Mouse (Mus musculus): Measurements from ENCODE around the gene Ttc27. TPM values are rescaled to one million over a fixed set of nuclear protein-coding genes. Genes with fewer than 3 reads are reported as not detected.

Gene Ttc27
- polyA plus RNA-seq, 1 experiment from 2014 or later = 19.8 TPM

DNA sequence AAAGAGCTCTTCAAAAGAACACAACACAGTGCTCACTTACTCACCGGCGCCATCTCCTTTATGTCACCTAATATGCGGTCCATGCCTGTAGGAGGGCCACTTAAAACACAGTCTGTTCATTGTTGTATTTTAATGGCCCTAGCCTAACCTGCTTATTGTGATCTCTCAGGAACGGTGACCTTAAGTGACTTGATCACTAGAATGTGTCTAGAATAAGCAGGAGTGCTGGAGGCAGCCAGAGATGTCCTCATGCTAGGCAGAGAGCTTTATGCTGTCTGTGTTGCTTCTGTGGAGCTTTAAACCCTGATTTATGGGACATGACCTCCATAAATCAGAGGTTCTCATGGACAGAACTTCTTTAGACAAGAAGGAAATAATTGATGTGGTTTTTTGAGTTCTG, 62.6 kb downstream of the Ttc27 start:
- Histone ChIP-seq H3K4me2 (ENCODE audit: low read depth, low read length) (no peak overlapping the region), H3K4me3 (ENCODE audit: low read length) (no peak overlapping the region), H3K4me1 (ENCODE audit: control insufficient read depth, insufficient read depth, low read length) (no peaks in the 10 kb centered on the region), H3K9ac (ENCODE audit: low read depth, low read length) (no peak overlapping the region), H3K27me3 (replicated peaks; ENCODE audit: control insufficient read depth, insufficient read depth, low read length) (no peaks in the 10 kb centered on the region), H3K9me3 (ENCODE audit: control insufficient read depth, low read length) (no peaks in the 10 kb centered on the region), H3K36me3 (ENCODE audit: control insufficient read depth, insufficient read depth, low read length) (no peaks in the 10 kb centered on the region), H3K27ac (ENCODE audit: low read length) (no peak overlapping the region)
- ATAC-seq = no peak
- 76% methylated on average over 4 of the region's 4 CpGs for WGBS

DNA sequence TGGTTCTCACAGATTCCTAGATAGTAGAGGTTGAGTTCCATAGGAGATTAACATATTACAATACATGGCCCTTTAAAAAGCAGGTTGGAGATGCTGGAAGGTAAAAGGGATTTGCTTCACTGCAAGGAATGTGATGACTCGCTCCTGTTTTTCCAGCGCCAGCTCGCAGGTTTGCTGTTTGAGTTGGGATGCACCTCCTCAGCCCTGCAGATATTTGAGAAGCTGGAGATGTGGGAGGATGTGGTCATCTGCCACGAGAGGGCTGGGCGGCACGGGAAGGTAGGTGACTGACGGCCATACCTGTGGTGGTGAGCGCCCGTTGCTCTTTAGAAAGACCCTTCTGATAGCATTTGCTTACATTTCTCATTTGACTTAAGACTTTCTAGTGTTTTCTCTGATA, 63.1 kb downstream of the Ttc27 start:
- H3K4me2 ChIP-seq (ENCODE audit: low read depth, low read length) = no peak overlapping the region
- no peaks in the 10 kb centered on the region for H3K27me3 ChIP-seq (replicated peaks; ENCODE audit: control insufficient read depth, insufficient read depth, low read length)
- no peak for ATAC-seq
- H3K36me3 ChIP-seq (ENCODE audit: control insufficient read depth, insufficient read depth, low read length) = no peaks in the 10 kb centered on the region
- no peak overlapping the region for H3K27ac ChIP-seq (ENCODE audit: low read length)
- H3K9me3 ChIP-seq (ENCODE audit: control insufficient read depth, low read length) = no peaks in the 10 kb centered on the region
- no peak overlapping the region for H3K9ac ChIP-seq (ENCODE audit: low read depth, low read length)
- H3K4me1 ChIP-seq (ENCODE audit: control insufficient read depth, insufficient read depth, low read length) = no peaks in the 10 kb centered on the region
- no peak overlapping the region for H3K4me3 ChIP-seq (ENCODE audit: low read length)
- 81% methylated on average over 9 of the region's 9 CpGs for WGBS

DNA sequence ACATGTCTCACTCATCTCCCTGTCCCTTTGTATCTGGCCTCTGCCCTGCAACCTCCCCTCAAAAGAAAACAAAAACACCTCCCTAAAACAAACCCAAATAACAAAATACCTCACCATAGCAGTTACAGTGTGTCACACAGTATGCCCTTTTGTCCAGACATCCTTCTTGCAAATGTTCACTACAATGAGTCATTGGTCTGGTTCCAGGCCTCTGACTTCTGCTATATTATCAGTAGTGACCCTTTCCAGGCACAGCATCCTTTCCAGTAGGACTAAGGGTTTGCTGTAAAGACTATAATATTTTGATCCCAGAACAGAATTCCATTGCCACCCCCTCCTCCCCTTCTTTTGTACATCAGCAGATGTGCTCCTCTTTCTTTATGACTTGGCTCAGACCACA, 64.4 kb downstream of the Ttc27 start:
- ATAC-seq = no peak
- no peak overlapping the region for H3K4me3 ChIP-seq (ENCODE audit: low read length)
- H3K4me2 ChIP-seq (ENCODE audit: low read depth, low read length) = no peak overlapping the region

DNA sequence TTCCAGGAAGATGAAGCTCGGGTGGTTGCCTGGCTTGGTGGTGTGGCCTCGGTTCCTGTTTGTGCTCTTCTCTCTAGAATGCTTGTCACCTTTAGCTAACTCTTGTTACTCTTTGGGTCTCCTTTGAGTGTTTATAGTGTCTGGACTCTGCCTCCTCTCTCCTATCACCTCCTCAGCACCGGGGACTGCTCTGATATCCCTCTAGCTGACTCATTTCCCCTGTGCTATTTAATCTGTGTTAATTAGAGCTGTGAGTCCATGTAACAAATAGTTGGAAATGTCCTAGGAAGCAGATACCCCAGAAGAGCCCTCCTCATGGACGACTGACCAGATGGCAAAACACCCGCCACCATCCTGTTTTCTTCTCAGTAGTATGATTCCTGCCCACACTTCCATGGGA, 68.1 kb downstream of the Ttc27 start:
- Histone ChIP-seq H3K27me3 (replicated peaks; ENCODE audit: control insufficient read depth, insufficient read depth, low read length) (no peaks in the 10 kb centered on the region), H3K4me1 (ENCODE audit: control insufficient read depth, insufficient read depth, low read length) (no peaks in the 10 kb centered on the region), H3K27ac (ENCODE audit: low read length) (no peak overlapping the region), H3K9ac (ENCODE audit: low read depth, low read length) (no peak overlapping the region), H3K4me3 (ENCODE audit: low read length) (no peak overlapping the region), H3K36me3 (ENCODE audit: control insufficient read depth, insufficient read depth, low read length) (no peaks in the 10 kb centered on the region), H3K9me3 (ENCODE audit: control insufficient read depth, low read length) (no peaks in the 10 kb centered on the region), H3K4me2 (ENCODE audit: low read depth, low read length) (no peak overlapping the region)
- 61% methylated on average over 5 of the region's 5 CpGs for WGBS
- no peak for ATAC-seq

More for the DNA sequence above, 64.4 kb downstream of the Ttc27 start:
- H3K27ac ChIP-seq (ENCODE audit: low read length) = no peak overlapping the region
- no peaks in the 10 kb centered on the region for H3K36me3 ChIP-seq (ENCODE audit: control insufficient read depth, insufficient read depth, low read length)
- H3K9ac ChIP-seq (ENCODE audit: low read depth, low read length) = no peak overlapping the region
- H3K27me3 ChIP-seq (replicated peaks; ENCODE audit: control insufficient read depth, insufficient read depth, low read length) = no peaks in the 10 kb centered on the region
- H3K9me3 ChIP-seq (ENCODE audit: control insufficient read depth, low read length) = no peaks in the 10 kb centered on the region
- H3K4me1 ChIP-seq (ENCODE audit: control insufficient read depth, insufficient read depth, low read length) = no peaks in the 10 kb centered on the region

DNA sequence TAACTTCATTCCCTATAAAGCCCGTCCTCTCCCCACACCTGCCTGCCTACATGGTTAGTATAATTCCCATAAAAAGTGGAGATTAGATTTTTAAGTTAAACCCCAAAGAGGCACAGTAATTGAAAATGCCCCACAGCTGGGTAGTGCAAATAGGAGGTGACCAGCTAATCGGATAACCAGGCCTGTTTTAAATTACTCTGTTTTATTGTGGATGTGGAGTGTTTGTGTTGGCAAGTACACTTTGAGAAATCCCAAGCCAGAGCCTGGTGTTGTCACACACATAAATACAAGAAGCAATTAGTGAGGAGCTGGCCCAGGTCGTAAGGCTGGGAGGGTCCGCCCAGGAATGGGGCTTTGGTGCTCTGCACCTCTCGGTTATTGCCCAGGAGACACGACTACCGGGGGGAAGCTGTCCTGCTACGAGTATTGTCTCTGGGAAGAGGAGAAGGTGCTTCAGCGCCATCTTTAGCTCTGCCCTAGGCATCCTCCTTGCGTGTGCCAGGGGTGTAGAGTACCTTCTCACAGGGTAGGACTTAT, 68.7 kb downstream of the Ttc27 start:
- Histone ChIP-seq H3K4me3 (ENCODE audit: low read length) (no peak overlapping the region), H3K9ac (ENCODE audit: low read depth, low read length) (no peak overlapping the region), H3K4me2 (ENCODE audit: low read depth, low read length) (no peak overlapping the region), H3K9me3 (ENCODE audit: control insufficient read depth, low read length) (no peaks in the 10 kb centered on the region), H3K36me3 (ENCODE audit: control insufficient read depth, insufficient read depth, low read length) (no peaks in the 10 kb centered on the region), H3K27ac (ENCODE audit: low read length) (no peak overlapping the region), H3K27me3 (replicated peaks; ENCODE audit: control insufficient read depth, insufficient read depth, low read length) (no peaks in the 10 kb centered on the region), H3K4me1 (ENCODE audit: control insufficient read depth, insufficient read depth, low read length) (no peaks in the 10 kb centered on the region)
- no peak for ATAC-seq
- 71% methylated on average over 10 of the region's 10 CpGs for WGBS

DNA sequence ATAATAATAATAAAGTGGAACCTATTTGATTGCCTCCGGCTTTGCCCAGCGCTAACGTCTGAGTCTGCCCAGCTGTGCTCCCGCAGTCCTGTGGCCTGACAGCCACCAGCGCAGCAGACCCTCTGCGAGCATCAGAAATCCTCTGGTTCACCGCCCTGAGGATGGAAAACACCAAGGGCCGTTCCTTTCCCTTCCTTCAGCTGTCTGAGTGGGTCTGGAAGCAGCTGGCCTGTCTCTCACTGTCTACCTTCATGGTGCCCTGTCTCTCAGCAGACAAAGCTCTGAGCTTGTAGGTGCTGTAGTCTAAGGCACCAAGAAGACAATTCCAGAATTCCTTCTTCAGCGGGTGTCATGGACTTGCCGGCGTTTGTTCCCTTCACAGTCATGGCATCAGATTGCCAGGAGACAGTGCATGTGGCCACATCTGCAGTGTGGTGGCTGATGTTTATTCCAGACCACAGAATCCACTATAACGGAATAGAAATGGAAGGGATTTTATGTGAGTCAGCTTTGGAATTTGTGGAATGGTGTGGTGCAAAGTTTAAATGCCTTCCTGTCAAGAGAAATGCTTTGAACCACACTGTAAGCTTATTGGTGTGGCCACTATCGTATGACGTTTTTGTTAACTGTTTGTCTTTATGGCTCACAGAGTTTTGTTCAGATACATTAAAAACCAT, 78.6 kb downstream of the Ttc27 start:
- 76% methylated on average over 14 of the region's 14 CpGs for WGBS
- Histone ChIP-seq H3K4me3 (ENCODE audit: low read length) (no peak overlapping the region), H3K9ac (ENCODE audit: low read depth, low read length) (no peak overlapping the region), H3K36me3 (ENCODE audit: control insufficient read depth, insufficient read depth, low read length) (no peaks in the 10 kb centered on the region), H3K4me2 (ENCODE audit: low read depth, low read length) (no peak overlapping the region), H3K9me3 (ENCODE audit: control insufficient read depth, low read length) (no peaks in the 10 kb centered on the region), H3K4me1 (ENCODE audit: control insufficient read depth, insufficient read depth, low read length) (0 out of 2 replicates have a peak, but pooled peaks cover 2% of the 10 kb centered on the region), H3K27ac (ENCODE audit: low read length) (no peak overlapping the region), H3K27me3 (replicated peaks; ENCODE audit: control insufficient read depth, insufficient read depth, low read length) (no peaks in the 10 kb centered on the region)
- no peak for ATAC-seq

DNA sequence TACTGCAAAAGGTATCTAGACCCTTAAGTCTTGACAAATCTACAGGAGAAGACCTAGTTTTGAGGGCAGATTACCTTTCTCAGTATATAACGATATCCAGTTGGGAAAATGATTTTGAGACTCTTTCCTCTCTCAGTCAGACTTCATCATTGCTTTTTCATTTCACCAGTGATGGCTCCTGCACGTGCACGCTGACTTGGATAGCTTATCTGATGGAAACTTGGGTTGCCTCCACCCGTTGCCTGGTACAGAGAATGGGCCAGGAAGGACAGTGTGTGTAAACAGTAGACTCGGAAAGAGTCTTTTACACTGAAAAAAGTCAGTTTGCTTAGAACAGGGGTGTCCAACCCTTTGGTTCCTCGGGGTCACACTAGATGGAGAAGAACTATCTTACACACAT, 82.3 kb downstream of the Ttc27 start:
- Histone ChIP-seq H3K36me3 (ENCODE audit: control insufficient read depth, insufficient read depth, low read length) (no peaks in the 10 kb centered on the region), H3K27ac (ENCODE audit: low read length) (no peak overlapping the region), H3K9me3 (ENCODE audit: control insufficient read depth, low read length) (no peaks in the 10 kb centered on the region), H3K4me2 (ENCODE audit: low read depth, low read length) (no peak overlapping the region), H3K27me3 (replicated peaks; ENCODE audit: control insufficient read depth, insufficient read depth, low read length) (no peaks in the 10 kb centered on the region), H3K4me1 (ENCODE audit: control insufficient read depth, insufficient read depth, low read length) (0 out of 2 replicates have a peak, but pooled peaks cover 2% of the 10 kb centered on the region), H3K9ac (ENCODE audit: low read depth, low read length) (no peak overlapping the region), H3K4me3 (ENCODE audit: low read length) (no peak overlapping the region)
- 82% methylated on average over 6 of the region's 6 CpGs for WGBS
- ATAC-seq = no peak

- Histone ChIP-seq H3K36me3 (ENCODE audit: control insufficient read depth, insufficient read depth, low read length) (no peaks in the 10 kb centered on the region), H3K27ac (ENCODE audit: low read length) (no peak overlapping the region), H3K9me3 (ENCODE audit: control insufficient read depth, low read length) (no peaks in the 10 kb centered on the region), H3K4me2 (ENCODE audit: low read depth, low read length) (no peak overlapping the region), H3K4me1 (ENCODE audit: control insufficient read depth, insufficient read depth, low read length) (no peaks in the 10 kb centered on the region), H3K9ac (ENCODE audit: low read depth, low read length) (no peak overlapping the region), H3K27me3 (replicated peaks; ENCODE audit: control insufficient read depth, insufficient read depth, low read length) (no peaks in the 10 kb centered on the region), H3K4me3 (ENCODE audit: low read length) (no peak overlapping the region)
- ATAC-seq = no peak
- WGBS = 85% methylated on average over 4 of the region's 4 CpGs
Measured at GRCm38 (mm10) chr17:74802765-74803164, 85.2 kb downstream of the Ttc27 start.

DNA sequence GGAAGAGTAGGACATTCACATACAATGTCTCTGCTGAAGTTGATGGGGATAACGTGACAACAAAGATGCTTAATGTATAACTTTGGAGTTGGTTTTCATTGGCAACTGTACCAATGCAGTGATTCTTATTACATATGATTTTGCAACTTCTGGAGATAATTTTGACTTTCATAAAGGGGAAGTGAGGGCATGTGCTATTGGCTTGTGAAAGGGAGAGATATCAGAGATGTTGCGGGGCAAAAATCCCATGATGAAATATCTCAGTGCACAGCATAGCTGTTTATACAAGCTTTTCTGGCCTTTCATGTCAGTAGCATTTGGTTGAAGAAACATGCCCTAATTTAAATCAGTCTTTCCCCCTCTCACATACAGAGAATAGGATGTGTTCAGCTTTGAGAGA, 86.3 kb downstream of the Ttc27 start:
- WGBS = 95% methylated on average over 2 of the region's 2 CpGs
- ATAC-seq = no peak
- H3K9me3 ChIP-seq (ENCODE audit: control insufficient read depth, low read length) = no peaks in the 10 kb centered on the region

More for the DNA sequence above, 86.3 kb downstream of the Ttc27 start:
- H3K4me2 ChIP-seq (ENCODE audit: low read depth, low read length) = no peak overlapping the region
- H3K36me3 ChIP-seq (ENCODE audit: control insufficient read depth, insufficient read depth, low read length) = no peaks in the 10 kb centered on the region
- H3K9ac ChIP-seq (ENCODE audit: low read depth, low read length) = no peak overlapping the region
- no peak overlapping the region for H3K4me3 ChIP-seq (ENCODE audit: low read length)
- no peaks in the 10 kb centered on the region for H3K27me3 ChIP-seq (replicated peaks; ENCODE audit: control insufficient read depth, insufficient read depth, low read length)
- H3K4me1 ChIP-seq (ENCODE audit: control insufficient read depth, insufficient read depth, low read length) = no peaks in the 10 kb centered on the region
- H3K27ac ChIP-seq (ENCODE audit: low read length) = no peak overlapping the region

All from intestine, embryonic 16.5 days (tissue).